Mouse (Mus musculus) adipose tissue, adult 10 weeks (tissue): Measurements from ENCODE around the gene Elf4. TPM values are rescaled to one million over a fixed set of nuclear protein-coding genes. Genes with fewer than 3 reads are reported as not detected.

Experiments
- polyA plus RNA-seq: library from polyadenylated mRNA; stranded (reverse); fragments of 350-450 nt; fragmentation: Illumina TruSeq; extraction: RNeasy Lipid Tissue Mini Kit (QIAGEN cat#74804); gene quantifications from one replicate; pipeline ENCODE4 v1.2.3, GENCODE M21; 2014; ENCODE audit warnings: low read depth, low replicate concordance

Elf4 gene
- 5.7 TPM for polyA plus RNA-seq

GRCm38 (mm10) chrX:48462754-48463507 lies at the start of gene Elf4:
Gene Elf4 (minus strand): TSS chrX:48463132.

Other genes starting within 250 kb of the Elf4 start
- gene Utp14a, start 206.3 kb downstream of the Elf4 start, polyA plus RNA-seq, result 12.4 TPM
- gene Bcorl1, start 121.8 kb downstream of the Elf4 start, polyA plus RNA-seq, result 5.8 TPM
- 44.1 TPM for gene Aifm1, start 50.4 kb upstream of the Elf4 start, polyA plus RNA-seq
- gene Rab33a, start 56.2 kb upstream of the Elf4 start, polyA plus RNA-seq, result 0.55 TPM
- 8.7 TPM for gene Zfp280c, start 131.4 kb upstream of the Elf4 start, polyA plus RNA-seq
- 7.6 TPM for gene Slc25a14, start 160.3 kb upstream of the Elf4 start, polyA plus RNA-seq
- not detected for gene Gpr119, start 211.3 kb upstream of the Elf4 start, polyA plus RNA-seq
- gene Rbmx2, start 231.9 kb upstream of the Elf4 start, polyA plus RNA-seq, result 4.8 TPM